Mouse (Mus musculus): Measurements from ENCODE around the gene Adamts7.
A peak's percentile ranks its signal among the peaks of the same experiment; 100 is the strongest.

The Adamts7 gene

GRCm38 (mm10) chr9:90162243-90162925, 485 bp upstream of the Adamts7 start:
- DNase-seq, result peak in 1 of 2 experiments; percentile 43

- peak; percentile 56 to 64 for DNase-seq
Observed at GRCm38 (mm10) chr9:90163749-90164095, 853 bp downstream of the Adamts7 start.

GRCm38 (mm10) chr9:90164670-90165453, 2.0 kb downstream of the Adamts7 start:
- peak in 1 of 2 experiments; percentile 42 for DNase-seq

GRCm38 (mm10) chr9:90165590-90165989, 2.7 kb downstream of the Adamts7 start:
- DNase-seq, result no peak

GRCm38 (mm10) chr9:90166615-90167014, 3.7 kb downstream of the Adamts7 start:
- peak; percentile 45 to 48 for DNase-seq

GRCm38 (mm10) chr9:90169965-90170364, 7.1 kb downstream of the Adamts7 start:
- DNase-seq, result peak; percentile 60 to 62

GRCm38 (mm10) chr9:90171421-90171820, 8.6 kb downstream of the Adamts7 start:
- DNase-seq, result peak in 1 of 2 experiments; percentile 3

GRCm38 (mm10) chr9:90172528-90173321, 9.9 kb downstream of the Adamts7 start:
- DNase-seq, result peak in 1 of 2 experiments; percentile 1

- no peak for DNase-seq
Observed at GRCm38 (mm10) chr9:90173330-90173729, 10.5 kb downstream of the Adamts7 start.

- no peak for DNase-seq
Observed at GRCm38 (mm10) chr9:90179409-90179808, 16.5 kb downstream of the Adamts7 start.

- no peak for DNase-seq
Observed at GRCm38 (mm10) chr9:90181656-90182388, 19.0 kb downstream of the Adamts7 start.

GRCm38 (mm10) chr9:90182636-90183421, 20.0 kb downstream of the Adamts7 start:
- no peak for DNase-seq

- no peak for DNase-seq
Observed at GRCm38 (mm10) chr9:90183550-90183949, 20.7 kb downstream of the Adamts7 start.

GRCm38 (mm10) chr9:90184116-90184515, 21.2 kb downstream of the Adamts7 start:
- DNase-seq, result peak in 1 of 2 experiments; percentile 64

- no peak for DNase-seq
Observed at GRCm38 (mm10) chr9:90185356-90185910, 22.6 kb downstream of the Adamts7 start.

GRCm38 (mm10) chr9:90188893-90189292, 26.0 kb downstream of the Adamts7 start:
- no peak for DNase-seq

- DNase-seq, result peak in 1 of 2 experiments; percentile 29
Observed at GRCm38 (mm10) chr9:90189391-90189790, 26.5 kb downstream of the Adamts7 start.

- no peak for DNase-seq
Observed at GRCm38 (mm10) chr9:90195000-90195399, 32.1 kb downstream of the Adamts7 start.

- no peak for DNase-seq
Observed at GRCm38 (mm10) chr9:90196262-90196661, 33.4 kb downstream of the Adamts7 start.

GRCm38 (mm10) chr9:90197116-90197665, 34.3 kb downstream of the Adamts7 start:
- no peak for DNase-seq

GRCm38 (mm10) chr9:90197866-90198383, 35.1 kb downstream of the Adamts7 start:
- peak; percentile 36 to 54 for DNase-seq

Measured in cerebellum, postnatal 14 days (tissue).